Mouse (Mus musculus) midbrain, postnatal 0 days (tissue): ENCODE data around the gene Tank. TPM values are rescaled to one million over a fixed set of nuclear protein-coding genes. Genes with fewer than 3 reads are reported as not detected.

ENCODE experiments used
- ATAC-seq: fragments of 200-750 bp; cut with Nextera tagmentation; 2 replicates; pipeline ENCODE4 v1.8.0; 2017; ENCODE audit warnings: moderate number of reproducible peaks, mild to moderate bottlenecking, moderate TSS enrichment, moderate library complexity; ENCODE audit not compliant: low FRiP score
- DNase-seq: peaks from one replicate; pipeline ENCODE4 v3.0.0-alpha.2; 2015; ENCODE audit warnings: low spot score
- H3K27ac ChIP-seq: fragments of 300-500 bp; sonication (generic); 2 replicates; pipeline ENCODE4 v1.5.1; 2014; ENCODE audit warnings: low read depth, mild to moderate bottlenecking, low read length, mixed read lengths
- H3K27me3 ChIP-seq: fragments of 300-500 bp; sonication (generic); 2 replicates; pipeline ENCODE4 v1.6.1; 2014; ENCODE audit warnings: low read length, control low read depth, mixed read lengths; ENCODE audit not compliant: insufficient read depth
- H3K36me3 ChIP-seq: fragments of 300-500 bp; sonication (generic); 2 replicates; pipeline ENCODE4 v1.6.1; 2014; ENCODE audit warnings: low read length, control low read depth, mixed read lengths; ENCODE audit not compliant: insufficient read depth
- H3K4me1 ChIP-seq: fragments of 300-500 bp; sonication (generic); 2 replicates; pipeline ENCODE4 v1.6.1; 2014; ENCODE audit warnings: mild to moderate bottlenecking, control low read depth, antibody characterized with exemption, low read length, mixed read lengths; ENCODE audit not compliant: insufficient read depth
- H3K4me2 ChIP-seq: fragments of 300-500 bp; sonication (generic); 2 replicates; pipeline ENCODE4 v1.6.1; 2014; ENCODE audit warnings: low read depth, mild to moderate bottlenecking, low read length, mixed read lengths; ENCODE audit not compliant: poor library complexity, severe bottlenecking
- H3K4me3 ChIP-seq: fragments of 300-500 bp; sonication (generic); 2 replicates; pipeline ENCODE4 v1.5.1; 2014; ENCODE audit warnings: low read depth, mild to moderate bottlenecking, low read length, moderate library complexity
- H3K9ac ChIP-seq: fragments of 300-500 bp; sonication (generic); replicated peaks from 2 replicates; pipeline ENCODE4 v1.6.1; 2014; ENCODE audit warnings: mild to moderate bottlenecking, low read length, moderate library complexity, mixed read lengths; ENCODE audit not compliant: poor library complexity, severe bottlenecking
- H3K9me3 ChIP-seq: fragments of 300-500 bp; sonication (generic); 2 replicates; pipeline ENCODE4 v1.6.1; 2016; ENCODE audit warnings: low read length, control low read depth
- CTCF ChIP-seq: IDR thresholded peaks from 2 replicates; pipeline ENCODE4 v1.5.1; 2016; ENCODE audit warnings: antibody characterized with exemption, mild to moderate bottlenecking
- WGBS: fragments of 180-500 bp; shearing (Covaris S2); extraction: QIAGEN DNeasy Blood & Tissue Kit; methylation state at CpG from one replicate; pipeline ENCODE4 v1.1.7; 2014; 5-methylcytosine and 5-hydroxymethylcytosine counted together
- polyA plus RNA-seq: library from polyadenylated mRNA; unstranded; fragments of >200 nt; fragmentation: Nextera tagmentation; extraction: Ambion mirVana; gene quantifications from 2 replicates; pipeline ENCODE4 v1.2.1, GENCODE M21; 2015
- total RNA-seq: library from RNA; depleted of rRNA; stranded (reverse); fragments of >200 nt; gene quantifications from 2 replicates; pipeline ENCODE4 v1.2.3, GENCODE M21; 2014; rRNA removed

Gene Tank
- total RNA-seq (25.8 and 37.5 TPM in 2 replicates), polyA plus RNA-seq (25.4 and 27.1 TPM in 2 replicates)

- Histone ChIP-seq H3K36me3 (no peaks in the 10 kb centered on the region), H3K9me3 (no peaks in the 10 kb centered on the region), H3K4me3 (no peak within 1 kb of the TSS), H3K4me2 (no peak within 1 kb of the TSS), H3K4me1 (no peaks in the 10 kb centered on the region), H3K27me3 (no peaks in the 10 kb centered on the region), H3K27ac (no peak within 1 kb of the TSS), H3K9ac (no peak within 1 kb of the TSS)
- DNase-seq (no peak), ATAC-seq (no peak)
- TF ChIP-seq CTCF: no peak
- WGBS: 86% methylated on average over 10 of the region's 10 CpGs
These were observed at the start of gene Tank for GRCm38 (mm10) chr2:61578433-61578832. Tank (plus strand) TSS chr2:61578585.

GRCm38 (mm10) chr2:61532326-61532725, 46.1 kb upstream of the Tank start:
- no peak for TF ChIP-seq CTCF
- H3K9me3 ChIP-seq: no peaks in the 10 kb centered on the region
- 86% methylated on average over 3 of the region's 3 CpGs for WGBS
- H3K27ac ChIP-seq: no peak overlapping the region
- no peaks in the 10 kb centered on the region for H3K36me3 ChIP-seq
- ATAC-seq (no peak), DNase-seq (no peak)
- H3K9ac ChIP-seq: no peak overlapping the region
- H3K4me1 ChIP-seq: no peaks in the 10 kb centered on the region
- no peak overlapping the region for H3K4me3 ChIP-seq
- H3K4me2 ChIP-seq: no peak overlapping the region
- H3K27me3 ChIP-seq: no peaks in the 10 kb centered on the region

GRCm38 (mm10) chr2:61533131-61533530, 45.3 kb upstream of the Tank start:
- H3K4me2 ChIP-seq: no peak overlapping the region
- no peaks in the 10 kb centered on the region for H3K36me3 ChIP-seq
- DNase-seq (peak; percentile 62), ATAC-seq (0 out of 2 replicates have a peak, but pooled peaks have one; percentile 23)
- no peak overlapping the region for H3K27ac ChIP-seq
- H3K27me3 ChIP-seq: no peaks in the 10 kb centered on the region
- H3K4me1 ChIP-seq: no peaks in the 10 kb centered on the region
- no peaks in the 10 kb centered on the region for H3K9me3 ChIP-seq
- H3K4me3 ChIP-seq: no peak overlapping the region
- H3K9ac ChIP-seq: no peak overlapping the region
- 65% methylated on average over 2 of the region's 2 CpGs for WGBS
- no peak for TF ChIP-seq CTCF

DNA sequence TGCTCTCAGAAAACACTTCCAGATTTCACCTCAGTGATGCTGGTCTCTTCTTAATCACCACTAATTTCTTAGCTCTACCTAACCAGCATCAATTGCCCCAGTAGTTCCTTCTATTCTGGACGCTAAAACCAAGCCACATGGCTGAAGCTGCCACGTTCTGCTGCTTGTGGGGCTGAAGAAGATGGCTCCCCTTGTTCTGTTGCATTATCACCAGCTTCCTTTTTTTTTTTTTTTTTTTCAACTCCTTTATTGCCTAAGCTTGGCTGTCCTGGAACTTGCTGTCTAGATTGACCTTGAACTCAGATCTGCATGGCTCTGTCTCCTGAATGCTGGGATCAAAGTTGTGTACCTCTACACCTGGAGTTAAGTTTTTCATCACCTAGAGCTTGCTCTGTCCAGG, 41.5 kb upstream of the Tank start:
- Histone ChIP-seq H3K9ac (no peak overlapping the region), H3K4me1 (no peaks in the 10 kb centered on the region), H3K36me3 (no peaks in the 10 kb centered on the region), H3K4me3 (no peak overlapping the region), H3K4me2 (no peak overlapping the region), H3K27me3 (no peaks in the 10 kb centered on the region), H3K9me3 (no peaks in the 10 kb centered on the region), H3K27ac (no peak overlapping the region)
- no peak for DNase-seq
- ATAC-seq: no peak
- TF ChIP-seq CTCF: no peak
- 77% methylated on average over 2 of the region's 2 CpGs for WGBS

DNA sequence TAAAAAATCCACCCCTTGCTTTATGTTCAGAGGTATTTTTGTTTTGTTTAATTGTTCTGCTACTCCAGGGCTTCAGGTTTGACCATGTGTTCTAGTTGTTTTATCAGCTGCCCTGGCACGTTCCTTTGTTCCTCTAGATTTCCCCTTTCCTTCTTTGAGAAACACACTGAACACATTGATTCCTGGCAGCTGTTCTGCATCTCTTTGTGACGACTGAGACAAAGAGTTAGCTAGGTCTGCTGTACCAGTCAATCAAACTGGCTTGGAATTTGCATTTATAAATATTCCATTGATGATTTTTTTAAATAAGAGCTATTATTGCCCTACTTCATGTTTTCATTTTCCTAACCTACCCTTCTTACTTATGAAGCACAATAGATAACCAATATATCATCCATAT, 39.0 kb upstream of the Tank start:
- Histone ChIP-seq H3K27ac (no peak overlapping the region), H3K4me3 (no peak overlapping the region), H3K36me3 (no peaks in the 10 kb centered on the region), H3K9ac (no peak overlapping the region), H3K4me2 (no peak overlapping the region), H3K4me1 (no peaks in the 10 kb centered on the region), H3K9me3 (no peaks in the 10 kb centered on the region), H3K27me3 (no peaks in the 10 kb centered on the region)
- ATAC-seq (no peak), DNase-seq (no peak)
- TF ChIP-seq CTCF: no peak
- 7% methylated on average over 2 of the region's 2 CpGs for WGBS

GRCm38 (mm10) chr2:61542426-61542825, 36.0 kb upstream of the Tank start:
- 80% methylated on average over 2 of the region's 2 CpGs for WGBS
- no peaks in the 10 kb centered on the region for H3K36me3 ChIP-seq
- no peak for TF ChIP-seq CTCF
- H3K4me1 ChIP-seq: no peaks in the 10 kb centered on the region
- no peaks in the 10 kb centered on the region for H3K9me3 ChIP-seq
- no peak overlapping the region for H3K4me2 ChIP-seq
- DNase-seq: no peak
- no peak overlapping the region for H3K9ac ChIP-seq
- H3K27me3 ChIP-seq: no peaks in the 10 kb centered on the region
- H3K27ac ChIP-seq: no peak overlapping the region
- no peak for ATAC-seq
- H3K4me3 ChIP-seq: no peak overlapping the region
